Mouse (Mus musculus) splenic B cell, adult 2 months (primary cell): ENCODE data around the gene Cyp11a1.

ENCODE experiments used
- DNase-seq: peaks from one replicate; pipeline ENCODE4 v3.0.0-alpha.2; 2011; ENCODE audit warnings: low read depth, low spot score
- H3K27me3 ChIP-seq: 2 replicates; pipeline ENCODE4 v1.6.1; 2012; ENCODE audit warnings: mild to moderate bottlenecking, low read length, moderate library complexity, mixed read lengths; ENCODE audit not compliant: control insufficient read depth, poor library complexity, insufficient read depth, severe bottlenecking
- H3K36me3 ChIP-seq: 2 replicates; pipeline ENCODE4 v1.6.1; 2012; ENCODE audit warnings: mild to moderate bottlenecking, low read length, moderate library complexity, mixed read lengths; ENCODE audit not compliant: control insufficient read depth, poor library complexity, insufficient read depth, severe bottlenecking

Gene Cyp11a1

GRCm38 (mm10) chr9:58011027-58011426 is 4.8 kb downstream of the Cyp11a1 start:
- DNase-seq = no peak
- Histone ChIP-seq H3K27me3 (no peaks in the 10 kb centered on the region), H3K36me3 (no peaks in the 10 kb centered on the region)

- Histone ChIP-seq H3K36me3 (no peaks in the 10 kb centered on the region), H3K27me3 (no peaks in the 10 kb centered on the region)
- DNase-seq = no peak
These were observed 5.3 kb downstream of the Cyp11a1 start for GRCm38 (mm10) chr9:58011552-58011951.

GRCm38 (mm10) chr9:58012486-58012885 is 6.3 kb downstream of the Cyp11a1 start:
- H3K36me3 ChIP-seq = no peaks in the 10 kb centered on the region
- H3K27me3 ChIP-seq = no peaks in the 10 kb centered on the region
- no peak for DNase-seq

GRCm38 (mm10) chr9:58012935-58013334 is 6.7 kb downstream of the Cyp11a1 start:
- DNase-seq = no peak
- no peaks in the 10 kb centered on the region for H3K27me3 ChIP-seq

GRCm38 (mm10) chr9:58014393-58015160 is 8.4 kb downstream of the Cyp11a1 start:
- Histone ChIP-seq H3K36me3 (no peaks in the 10 kb centered on the region), H3K27me3 (no peaks in the 10 kb centered on the region)
- no peak for DNase-seq

More at GRCm38 (mm10) chr9:58012935-58013334, 6.7 kb downstream of the Cyp11a1 start:
- H3K36me3 ChIP-seq = no peaks in the 10 kb centered on the region

GRCm38 (mm10) chr9:58015856-58016255 is 9.6 kb downstream of the Cyp11a1 start:
- H3K27me3 ChIP-seq = no peaks in the 10 kb centered on the region
- no peak for DNase-seq
- H3K36me3 ChIP-seq = no peaks in the 10 kb centered on the region

- H3K36me3 ChIP-seq = no peaks in the 10 kb centered on the region
- no peaks in the 10 kb centered on the region for H3K27me3 ChIP-seq
These were observed 10.8 kb downstream of the Cyp11a1 start for GRCm38 (mm10) chr9:58016962-58017361.

GRCm38 (mm10) chr9:58018385-58018784 is 12.2 kb downstream of the Cyp11a1 start:
- no peaks in the 10 kb centered on the region for H3K27me3 ChIP-seq
- no peaks in the 10 kb centered on the region for H3K36me3 ChIP-seq
- no peak for DNase-seq

More at GRCm38 (mm10) chr9:58016962-58017361, 10.8 kb downstream of the Cyp11a1 start:
- no peak for DNase-seq

GRCm38 (mm10) chr9:58025995-58026394 is 19.8 kb downstream of the Cyp11a1 start:
- DNase-seq = no peak
- no peaks in the 10 kb centered on the region for H3K27me3 ChIP-seq
- H3K36me3 ChIP-seq = no peaks in the 10 kb centered on the region

GRCm38 (mm10) chr9:58027426-58028180 is 21.4 kb downstream of the Cyp11a1 start:
- Histone ChIP-seq H3K36me3 (no peaks in the 10 kb centered on the region), H3K27me3 (no peaks in the 10 kb centered on the region)
- DNase-seq = no peak

GRCm38 (mm10) chr9:58028841-58029240 is 22.6 kb downstream of the Cyp11a1 start:
- no peak for DNase-seq
- Histone ChIP-seq H3K27me3 (no peaks in the 10 kb centered on the region), H3K36me3 (no peaks in the 10 kb centered on the region)

GRCm38 (mm10) chr9:58029635-58030034 is 23.4 kb downstream of the Cyp11a1 start:
- no peak for DNase-seq
- Histone ChIP-seq H3K36me3 (no peaks in the 10 kb centered on the region), H3K27me3 (no peaks in the 10 kb centered on the region)

GRCm38 (mm10) chr9:58031895-58032294 is 25.7 kb downstream of the Cyp11a1 start:
- DNase-seq = no peak
- no peaks in the 10 kb centered on the region for H3K36me3 ChIP-seq
- H3K27me3 ChIP-seq = no peaks in the 10 kb centered on the region

- Histone ChIP-seq H3K36me3 (no peaks in the 10 kb centered on the region), H3K27me3 (no peaks in the 10 kb centered on the region)
- DNase-seq = no peak
These were observed 29.3 kb downstream of the Cyp11a1 start for GRCm38 (mm10) chr9:58035519-58035918.

- Histone ChIP-seq H3K36me3 (no peaks in the 10 kb centered on the region), H3K27me3 (no peaks in the 10 kb centered on the region)
- DNase-seq = no peak
These were observed 29.9 kb downstream of the Cyp11a1 start for GRCm38 (mm10) chr9:58035951-58036698.
